Mouse (Mus musculus): ENCODE results near the gene Usp34.

- no peak for TF ChIP-seq GATA1 (IDR thresholded peaks at IDR 0.05; ENCODE audit: borderline replicate concordance, low read length)
- no peak for TF ChIP-seq FLI1 (IDR thresholded peaks at IDR 0.05; ENCODE audit: low read length)
Measured at GRCm38 (mm10) chr11:23307566-23307920, 848 bp downstream of the Usp34 start.
